ENCODE assay signal across 10 mouse cellular contexts in the genomic region with DNA sequence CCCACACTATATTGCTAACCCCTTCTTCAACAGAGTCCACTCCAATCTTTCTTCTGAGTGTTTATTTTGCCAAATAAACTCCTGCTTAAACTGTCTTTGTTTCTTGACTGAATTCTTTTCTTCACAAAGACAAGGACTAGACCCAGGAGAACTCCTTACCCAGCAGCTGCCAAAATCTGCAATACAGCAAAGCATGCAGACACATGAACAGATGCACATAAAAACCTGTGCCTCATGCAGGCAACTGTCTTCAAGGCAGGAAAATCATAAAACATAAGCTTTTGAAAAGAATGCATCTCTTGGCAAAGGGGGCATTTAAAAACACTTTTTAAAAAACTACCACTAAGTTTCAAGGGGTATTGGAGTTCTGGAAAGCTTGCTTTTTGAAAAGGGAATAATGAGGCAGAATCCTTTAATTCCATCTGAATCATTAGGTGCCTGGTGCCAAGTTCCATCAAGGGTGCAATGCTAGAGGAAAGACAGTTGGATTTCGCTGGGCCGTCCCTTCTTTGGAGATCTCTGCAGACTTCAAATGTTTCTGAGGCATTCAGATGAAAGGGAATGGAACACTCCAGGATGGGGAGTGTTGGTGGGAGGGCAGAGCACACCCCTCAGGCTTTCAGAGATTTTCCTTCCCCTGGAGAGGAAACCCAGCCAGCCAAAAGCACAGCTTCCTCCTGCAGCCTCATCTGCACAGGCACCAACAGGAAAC.
DNase-seq lines count a peak whose midpoint lies in the region; ATAC-seq and TF ChIP-seq lines count a peak whose summit lies in the region.
"Had no signal": no experiment of that assay in that cellular context is flagged by ENCODE, and none has a peak within 500 bp of the region (broad histone marks: within the 10 kb centered on the region; RNA-seq: fewer than 3 reads in every experiment).

No protein-coding gene starts in this region.

- H3K4me1 ChIP-seq in forebrain, embryonic 14.5 days (ENCODE audit: control insufficient read depth, insufficient read depth, low read length), result peaks cover 8% of the 10 kb centered on the region
- H3K4me1 ChIP-seq in forebrain, embryonic 15.5 days, result peaks cover 15% of the 10 kb centered on the region
- 0 out of 2 replicates have a peak, but pooled peaks cover 10% of the 10 kb centered on the region for H3K4me1 ChIP-seq in lung, embryonic 14.5 days (ENCODE audit: insufficient read depth)

- TF ChIP-seq CTCF in lung, embryonic 14.5 days (IDR thresholded peaks at IDR 0.05; ENCODE audit: low read depth), result no peak

- intact Hi-C loops in heart, postnatal 10 days (cut with DNase I), result no loop called here

- no peaks in the 10 kb centered on the region for H3K9me3 ChIP-seq in forebrain, embryonic 14.5 days (replicated peaks; ENCODE audit: control insufficient read depth, low read length)
- no peaks in the 10 kb centered on the region for H3K9me3 ChIP-seq in forebrain, embryonic 15.5 days
- no peaks in the 10 kb centered on the region for H3K9me3 ChIP-seq in lung, embryonic 14.5 days (ENCODE audit: low read depth, low read length)
- H3K9me3 ChIP-seq: midbrain, embryonic 12.5 days had no signal

- peaks cover 17% of the 10 kb centered on the region; the same call in 1 of the 2 replicates for H3K27me3 ChIP-seq in forebrain, embryonic 14.5 days (replicated peaks; ENCODE audit: control insufficient read depth, insufficient read depth, low read length)
- peaks cover 22% of the 10 kb centered on the region for H3K27me3 ChIP-seq in forebrain, embryonic 15.5 days
- H3K27me3 ChIP-seq in lung, embryonic 14.5 days (ENCODE audit: insufficient read depth, low read length), result no peaks in the 10 kb centered on the region

- no peak overlapping the region for H3K4me2 ChIP-seq in forebrain, embryonic 14.5 days (ENCODE audit: low read length)
- no peak overlapping the region for H3K4me2 ChIP-seq in forebrain, embryonic 15.5 days (replicated peaks)
- H3K4me2 ChIP-seq in lung, embryonic 14.5 days, result no peak overlapping the region
- H3K4me2 ChIP-seq: midbrain, embryonic 12.5 days had no signal

- no peak overlapping the region for H3K4me3 ChIP-seq in forebrain, embryonic 14.5 days (ENCODE audit: low read depth, low read length)
- H3K4me3 ChIP-seq in forebrain, embryonic 15.5 days, result no peak overlapping the region
- H3K4me3 ChIP-seq in lung, embryonic 14.5 days (ENCODE audit: low read depth, low read length), result no peak overlapping the region
- H3K4me3 ChIP-seq: midbrain, embryonic 12.5 days had no signal

- H3K36me3 ChIP-seq in forebrain, embryonic 14.5 days (ENCODE audit: control insufficient read depth, insufficient read depth, low read length), result no peaks in the 10 kb centered on the region
- H3K36me3 ChIP-seq in forebrain, embryonic 15.5 days, result no peaks in the 10 kb centered on the region
- H3K36me3 ChIP-seq in lung, embryonic 14.5 days (ENCODE audit: insufficient read depth), result no peaks in the 10 kb centered on the region
- H3K36me3 ChIP-seq: midbrain, embryonic 12.5 days had no signal

- peak; percentile 42 for DNase-seq in forebrain, embryonic 14.5 days (ENCODE audit: low spot score)
- peak; percentile 64 for DNase-seq in lung, embryonic 14.5 days
- DNase-seq in lung, adult 18-20 months, result no peak
- DNase-seq in heart, postnatal 10 days, result peak; percentile 25 to 32
- DNase-seq in lung, postnatal 4 days, result peak; percentile 19 to 45
- no peak for DNase-seq in layer of hippocampus, adult 8-10 months (ENCODE audit: low spot score in 2 of 2)
- DNase-seq in urinary bladder, adult 18-20 months (ENCODE audit: low spot score in 2 of 2), result no peak
- DNase-seq: B cell, adult 2 months had no signal

- ATAC-seq in forebrain, embryonic 14.5 days, result 0 out of 2 replicates have a peak, but pooled peaks have one; percentile 15
- ATAC-seq in forebrain, embryonic 15.5 days (replicated peaks), result no peak
- peak; percentile 63; the same call in 1 of the 2 replicates for ATAC-seq in lung, embryonic 14.5 days (ENCODE audit: insufficient read depth)

- H3K9ac ChIP-seq in forebrain, embryonic 14.5 days (ENCODE audit: low read length), result no peak overlapping the region
- H3K9ac ChIP-seq in forebrain, embryonic 15.5 days (replicated peaks), result no peak overlapping the region
- no peak overlapping the region for H3K9ac ChIP-seq in lung, embryonic 14.5 days
- H3K9ac ChIP-seq: midbrain, embryonic 12.5 days had no signal

- no peak overlapping the region for H3K27ac ChIP-seq in forebrain, embryonic 14.5 days (ENCODE audit: low read depth, low read length)
- no peak overlapping the region for H3K27ac ChIP-seq in forebrain, embryonic 15.5 days (replicated peaks)
- H3K27ac ChIP-seq in lung, embryonic 14.5 days (ENCODE audit: low read depth), result peak overlapping the region; percentile 79
- H3K27ac ChIP-seq: midbrain, embryonic 12.5 days had no signal

- 7% methylated on average over 2 of the region's 2 CpGs for WGBS in forebrain, embryonic 14.5 days
- WGBS in forebrain, embryonic 15.5 days, result 9% methylated on average over 2 of the region's 2 CpGs
- 30% methylated on average over 2 of the region's 2 CpGs for WGBS in lung, embryonic 14.5 days

Comparison
In these comparisons a context has a peak if more than half of its experiments do, and no peak if none do; other contexts are left out.
1. DNase-seq: peak in forebrain, embryonic 14.5 days (single experiment), lung, embryonic 14.5 days (single experiment), heart, postnatal 10 days (2 of 2) and lung, postnatal 4 days (2 of 2); none in lung, adult 18-20 months (0 of 2), layer of hippocampus, adult 8-10 months (0 of 2) and urinary bladder, adult 18-20 months (0 of 2).